Mouse (Mus musculus) G1E (cell line): ENCODE measurements around the gene Il16. TPM values are rescaled to one million over a fixed set of nuclear protein-coding genes. Genes with fewer than 3 reads are reported as not detected.

Experiments used
- ATAC-seq: 2 replicates; pipeline ENCODE4 v1.8.0; 2016; ENCODE audit warnings: mild to moderate bottlenecking; ENCODE audit not compliant: insufficient number of reproducible peaks, poor library complexity, low FRiP score, severe bottlenecking; ENCODE audit errors: extremely low read depth
- DNase-seq: peaks from one replicate; pipeline ENCODE4 v3.0.0; 2012; ENCODE audit warnings: low spot score
- H3K27me3 ChIP-seq: 2 replicates; pipeline ENCODE4 v1.6.1; 2012; ENCODE audit warnings: mild to moderate bottlenecking, low read length, inconsistent platforms; ENCODE audit not compliant: insufficient read depth
- H3K36me3 ChIP-seq: replicated peaks from 2 replicates; pipeline ENCODE3; 2012; ENCODE audit warnings: mild to moderate bottlenecking, inconsistent platforms
- H3K4me1 ChIP-seq: 2 replicates; pipeline ENCODE4 v1.6.1; 2012; ENCODE audit warnings: low read depth, low read length, inconsistent platforms, mixed read lengths; ENCODE audit not compliant: insufficient read depth
- H3K4me3 ChIP-seq: 2 replicates; pipeline ENCODE4 v1.5.1; 2012; ENCODE audit warnings: low read depth, mild to moderate bottlenecking, inconsistent platforms, low read length, moderate library complexity, mixed read lengths
- H3K9me3 ChIP-seq: replicated peaks from 2 replicates; pipeline ENCODE4 v1.6.1; 2012; ENCODE audit warnings: inconsistent platforms
- CTCF ChIP-seq: IDR thresholded peaks from 2 replicates; pipeline ENCODE4 v1.5.1; 2012; ENCODE audit warnings: low read depth, low read length, inconsistent platforms, mixed read lengths
- GATA1 ChIP-seq: IDR thresholded peaks from 2 replicates; pipeline ENCODE4 v1.6.1; 2012; ENCODE audit warnings: borderline replicate concordance, low read length, inconsistent platforms, mixed read lengths
- GATA2 ChIP-seq: IDR thresholded peaks from 2 replicates; pipeline ENCODE4 v1.6.1; 2012; ENCODE audit warnings: low read depth, low read length, inconsistent platforms, borderline replicate concordance
- POLR2AphosphoS5 ChIP-seq: IDR thresholded peaks from 2 replicates; pipeline ENCODE4 v1.6.1; 2012; ENCODE audit warnings: low read depth, low read length, inconsistent platforms; ENCODE audit not compliant: insufficient replicate concordance
- TAL1 ChIP-seq: conservative IDR thresholded peaks from 2 replicates; pipeline ENCODE4 v1.6.1; 2012; ENCODE audit warnings: low read depth, low read length, inconsistent platforms, mixed read lengths
- polyA plus RNA-seq: library from polyadenylated mRNA; stranded (reverse); fragments of >175 nt; gene quantifications from 2 replicates; pipeline ENCODE4 v1.2.3, GENCODE M21; 2012
- total RNA-seq, 2 experiments: library from RNA; stranded (forward) in 1 of 2; stranded (reverse) in 1 of 2; fragments of 200-1000 nt in 1 of 2; fragments of >200 nt in 1 of 2; fragmentation: Nextera tagmentation in 1 of 2; gene quantifications; 2 replicates each; pipeline ENCODE4 v1.2.3; 2014 to 2017

Il16 gene
- total and polyA plus RNA-seq, 3 experiments: 0.02 to 1.1 TPM; not detected in 1

DNA sequence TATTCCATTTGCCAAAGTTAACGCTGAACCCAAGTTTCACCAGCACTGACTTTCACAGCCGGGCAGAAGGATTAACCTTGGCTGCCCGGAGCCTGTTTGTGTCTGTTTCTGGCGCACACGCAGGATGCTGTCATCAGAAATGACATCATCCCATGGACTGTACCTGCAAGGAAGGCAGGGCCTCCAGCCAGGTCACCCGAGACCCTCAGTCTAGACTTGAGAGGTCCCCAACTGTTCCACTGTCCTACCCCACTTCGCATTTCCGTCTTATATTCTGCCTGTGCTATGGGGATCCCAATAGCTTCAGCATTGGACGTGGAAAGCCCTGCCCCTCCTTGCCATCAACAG is 487 bp downstream of the Il16 start:
- Histone ChIP-seq H3K9me3 (no peaks in the 10 kb centered on the region), H3K4me1 (no peaks in the 10 kb centered on the region), H3K27me3 (no peaks in the 10 kb centered on the region; the same call in 1 of the 2 replicates), H3K36me3 (no peaks in the 10 kb centered on the region), H3K4me3 (no peak overlapping the region)
- no peak for ATAC-seq
- DNase-seq: no peak
- TF ChIP-seq TAL1 (no peak), GATA2 (no peak), CTCF (no peak), POLR2AphosphoS5 (no peak), GATA1 (no peak)

- no peak for TF ChIP-seq CTCF
- TF ChIP-seq TAL1: no peak
- no peak for TF ChIP-seq GATA1
- TF ChIP-seq POLR2AphosphoS5: no peak
- no peak for TF ChIP-seq GATA2
- Histone ChIP-seq H3K4me1 (no peaks in the 10 kb centered on the region), H3K9me3 (no peaks in the 10 kb centered on the region), H3K4me3 (no peak overlapping the region), H3K27me3 (no peaks in the 10 kb centered on the region; the same call in 1 of the 2 replicates), H3K36me3 (no peaks in the 10 kb centered on the region)
- ATAC-seq: no peak
- DNase-seq: no peak
Observed at GRCm38 (mm10) chr7:83744250-83744649, 1.3 kb downstream of the Il16 start.

- no peak for DNase-seq
- H3K4me1 ChIP-seq: no peaks in the 10 kb centered on the region
- no peaks in the 10 kb centered on the region for H3K36me3 ChIP-seq
- ATAC-seq: no peak
- no peak overlapping the region for H3K4me3 ChIP-seq
- no peaks in the 10 kb centered on the region; the same call in 1 of the 2 replicates for H3K27me3 ChIP-seq
- H3K9me3 ChIP-seq: no peaks in the 10 kb centered on the region
- TF ChIP-seq TAL1 (no peak), GATA1 (no peak), CTCF (no peak), POLR2AphosphoS5 (no peak), GATA2 (no peak)
Observed at GRCm38 (mm10) chr7:83742690-83743089, 2.8 kb downstream of the Il16 start.

DNA sequence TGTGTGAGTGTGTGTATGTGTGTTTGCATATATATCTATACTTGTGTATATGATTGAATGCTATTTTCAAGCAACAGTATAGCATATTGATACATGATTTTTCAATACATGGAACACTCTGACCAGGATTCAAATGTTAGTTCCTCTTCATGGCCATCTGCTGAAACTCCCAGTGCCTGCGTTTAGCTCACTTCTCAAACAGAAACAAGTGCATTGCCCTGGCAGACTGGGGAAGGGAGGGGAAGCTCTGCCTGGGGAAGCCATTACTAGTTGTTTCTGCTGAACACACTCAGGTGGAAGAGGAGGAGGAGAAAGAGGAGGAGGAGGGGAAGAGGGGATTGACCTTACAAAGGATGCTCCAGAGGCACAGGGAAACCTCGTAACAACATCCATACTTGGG is 3.5 kb downstream of the Il16 start:
- ATAC-seq (no peak), DNase-seq (no peak)
- H3K36me3 ChIP-seq: no peaks in the 10 kb centered on the region

GRCm38 (mm10) chr7:83739680-83740310 is 5.7 kb downstream of the Il16 start:
- TF ChIP-seq POLR2AphosphoS5 (no peak), GATA1 (no peak), CTCF (no peak), TAL1 (no peak), GATA2 (no peak)
- ATAC-seq (no peak), DNase-seq (no peak)
- no peaks in the 10 kb centered on the region; the same call in none of the 2 replicates for H3K27me3 ChIP-seq
- no peak overlapping the region for H3K4me3 ChIP-seq
- H3K9me3 ChIP-seq: no peaks in the 10 kb centered on the region
- H3K36me3 ChIP-seq: no peaks in the 10 kb centered on the region
- H3K4me1 ChIP-seq: no peaks in the 10 kb centered on the region

More for the DNA sequence above, 3.5 kb downstream of the Il16 start:
- no peaks in the 10 kb centered on the region; the same call in 1 of the 2 replicates for H3K27me3 ChIP-seq
- no peaks in the 10 kb centered on the region for H3K4me1 ChIP-seq
- H3K4me3 ChIP-seq: no peak overlapping the region
- H3K9me3 ChIP-seq: no peaks in the 10 kb centered on the region
- TF ChIP-seq GATA2 (no peak), TAL1 (no peak), POLR2AphosphoS5 (no peak), GATA1 (no peak), CTCF (no peak)

DNA sequence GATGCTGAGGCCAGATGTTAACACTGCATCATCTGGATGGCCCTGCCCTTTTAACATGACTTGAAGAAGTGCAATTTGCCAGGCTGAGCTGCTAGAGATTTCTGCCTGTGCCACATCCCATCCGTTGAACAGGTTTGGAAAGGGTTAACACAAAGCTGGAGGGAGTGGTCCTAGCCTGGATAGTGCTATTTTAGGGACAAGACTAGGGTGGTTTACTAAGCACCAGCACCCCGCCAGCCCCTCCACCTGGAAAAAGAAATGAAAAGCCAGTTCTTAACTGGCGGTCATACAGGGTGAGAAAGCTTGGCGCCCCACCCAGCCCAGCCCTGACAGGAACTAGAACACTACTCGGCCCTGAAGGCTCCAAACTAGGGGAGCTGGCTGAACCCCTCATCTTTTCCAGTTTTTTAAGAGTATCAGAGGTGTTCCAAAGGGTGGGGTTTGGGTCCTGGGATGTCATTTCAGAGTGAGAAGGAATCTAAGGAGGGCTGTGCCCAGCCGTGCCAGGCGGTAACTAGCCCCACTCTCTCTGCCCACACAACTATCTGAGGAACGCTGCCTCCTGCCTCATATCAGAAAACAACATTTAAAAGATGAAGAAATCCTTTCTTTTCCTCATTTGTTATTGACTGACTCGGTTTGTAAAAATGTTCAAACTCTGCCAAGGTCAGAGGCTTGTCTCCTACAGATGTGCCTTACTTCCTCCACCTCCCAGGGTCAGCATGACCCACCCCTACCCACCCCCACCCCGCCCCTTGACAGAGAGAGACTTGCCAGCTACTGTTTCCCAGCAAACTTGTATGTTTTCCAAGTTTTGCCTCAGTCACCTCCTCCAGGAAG is 6.7 kb downstream of the Il16 start:
- TF ChIP-seq GATA1: no peak
- no peak for TF ChIP-seq GATA2
- TF ChIP-seq POLR2AphosphoS5: no peak
- no peak for TF ChIP-seq TAL1
- TF ChIP-seq CTCF: no peak
- H3K36me3 ChIP-seq: no peaks in the 10 kb centered on the region
- ATAC-seq (no peak), DNase-seq (no peak)
- no peak overlapping the region for H3K4me3 ChIP-seq
- no peaks in the 10 kb centered on the region; the same call in none of the 2 replicates for H3K27me3 ChIP-seq
- H3K4me1 ChIP-seq: no peaks in the 10 kb centered on the region
- no peaks in the 10 kb centered on the region for H3K9me3 ChIP-seq
